In genomic region chr2:144410603-144411002, GRCm38 (mm10) we compare ENCODE assay signal across 12 mouse cellular contexts. TPM values are rescaled to one million over a fixed set of nuclear protein-coding genes. Genes with fewer than 3 reads are reported as not detected.
DNase-seq lines count a peak whose midpoint lies in the region; ATAC-seq lines count a peak whose summit lies in the region.
"Had no signal": no experiment of that assay in that cellular context is flagged by ENCODE, and none has a peak within 500 bp of the region (broad histone marks: within the 10 kb centered on the region; RNA-seq: fewer than 3 reads in every experiment).

No protein-coding gene starts in this region.

- no peaks in the 10 kb centered on the region for H3K4me1 ChIP-seq in midbrain, embryonic 11.5 days (ENCODE audit: control insufficient read depth, insufficient read depth, low read length)
- H3K4me1 ChIP-seq: embryonic facial prominence, embryonic 15.5 days; limb, embryonic 12.5 days had no signal

- H3K27me3 ChIP-seq in midbrain, embryonic 11.5 days (ENCODE audit: control insufficient read depth, insufficient read depth, low read length), result no peaks in the 10 kb centered on the region
- H3K27me3 ChIP-seq: embryonic facial prominence, embryonic 15.5 days; limb, embryonic 12.5 days had no signal

- peak; percentile 29 for DNase-seq in gastrocnemius, postnatal 10 days
- no peak for DNase-seq in gastrocnemius, adult 8-10 months (ENCODE audit: low spot score in 2 of 2)
- peak; percentile 72 for DNase-seq in brain, adult 2 months (ENCODE audit: low read depth, low spot score)
- peak; percentile 31 for DNase-seq in gastrocnemius, postnatal 14 days
- DNase-seq in left cerebral cortex, postnatal 4 days, result peak; percentile 35
- no peak for DNase-seq in midbrain, embryonic 11.5 days (ENCODE audit: low spot score, missing footprints)
- no peak for DNase-seq in heart, adult 18-20 months
- DNase-seq: kidney, adult 8-10 months had no signal

- no peak overlapping the region for H3K9ac ChIP-seq in midbrain, embryonic 11.5 days (ENCODE audit: low read length)
- H3K9ac ChIP-seq: embryonic facial prominence, embryonic 15.5 days; limb, embryonic 12.5 days had no signal

- no peak overlapping the region for H3K27ac ChIP-seq in midbrain, embryonic 11.5 days (ENCODE audit: low read depth, low read length)
- H3K27ac ChIP-seq: embryonic facial prominence, embryonic 15.5 days; limb, embryonic 12.5 days had no signal

- H3K9me3 ChIP-seq in midbrain, embryonic 11.5 days (ENCODE audit: control insufficient read depth, low read length), result no peaks in the 10 kb centered on the region
- H3K9me3 ChIP-seq: embryonic facial prominence, embryonic 15.5 days; limb, embryonic 12.5 days had no signal

- peaks cover 21% of the 10 kb centered on the region for H3K36me3 ChIP-seq in midbrain, embryonic 11.5 days (ENCODE audit: control insufficient read depth, insufficient read depth, low read length)

- WGBS in midbrain, embryonic 11.5 days, result 93% methylated on average over 3 of the region's 3 CpGs

- intact Hi-C loops in gastrocnemius, postnatal 14 days (cut with DNase I; ENCODE audit: low total_unique reads), result no loop called here
- intact Hi-C loops in left cerebral cortex, postnatal 4 days (cut with DNase I), result no loop called here

- no peak overlapping the region for H3K4me2 ChIP-seq in midbrain, embryonic 11.5 days
- H3K4me2 ChIP-seq: embryonic facial prominence, embryonic 15.5 days; limb, embryonic 12.5 days had no signal

- ATAC-seq in midbrain, embryonic 11.5 days (ENCODE audit: low FRiP score), result no peak

- no peak overlapping the region for H3K4me3 ChIP-seq in midbrain, embryonic 11.5 days (ENCODE audit: low read depth, low read length)
- H3K4me3 ChIP-seq: embryonic facial prominence, embryonic 15.5 days; limb, embryonic 12.5 days had no signal

RNA-seq across cellular contexts. Expression of gene Pet117, which starts 41.8 kb away (rescaled TPM):
- 1 to 10 TPM; 3.2 to 9.1 TPM for total RNA-seq in gastrocnemius, postnatal 10 days (2021)
- 1 to 10 TPM; 2.1 to 8.4 (median 5.7) TPM for total RNA-seq in gastrocnemius, adult 8-10 months (2022)
- 1 to 10 TPM; 5.7 to 6.5 TPM for total RNA-seq in gastrocnemius, postnatal 14 days (2021)
- total RNA-seq in left cerebral cortex, postnatal 4 days (2021), result 1 to 10 TPM; 4.4 to 5.9 TPM
- 1.4 TPM in 1 of 2 replicates, not detected in the other for polyA plus RNA-seq in midbrain, embryonic 11.5 days (2014; fragmentation: Nextera tagmentation; extraction: Ambion mirVana)
- 10 to 100 TPM in 1 of 2 experiments, 1 to 10 TPM in 1; 8.8 to 10.7 TPM for total RNA-seq in heart, adult 18-20 months (2021)
- total RNA-seq: hematopoietic stem cell, adult 5-6 weeks had no signal
- polyA plus RNA-seq: gonadal fat pad, adult 2 months had no signal

RNA-seq across cellular contexts. Expression of gene Kat14, which starts 41.8 kb away (rescaled TPM):
- 10 to 100 TPM; 21.9 to 22.3 TPM for total RNA-seq in gastrocnemius, postnatal 10 days (2021)
- 10 to 100 TPM; 19.3 to 28.7 (median 23.0) TPM for total RNA-seq in gastrocnemius, adult 8-10 months (2022)
- total RNA-seq in gastrocnemius, postnatal 14 days (2021), result 10 to 100 TPM; 15.4 to 18.8 TPM
- total RNA-seq in left cerebral cortex, postnatal 4 days (2021), result 10 to 100 TPM; 21.2 to 24.1 TPM
- polyA plus RNA-seq in midbrain, embryonic 11.5 days (2014; fragmentation: Nextera tagmentation; extraction: Ambion mirVana), result 31.1 and 36.8 TPM in 2 replicates
- total RNA-seq in heart, adult 18-20 months (2021), result 10 to 100 TPM; 27.4 to 27.5 TPM

Comparison
In these comparisons a context has a peak if more than half of its experiments do, and no peak if none do; other contexts are left out.
1. DNase-seq: peak in gastrocnemius, postnatal 10 days (single experiment), brain, adult 2 months (single experiment), gastrocnemius, postnatal 14 days (single experiment) and left cerebral cortex, postnatal 4 days (single experiment); none in gastrocnemius, adult 8-10 months (0 of 2), midbrain, embryonic 11.5 days (single experiment) and heart, adult 18-20 months (0 of 2).